Mouse (Mus musculus) midbrain, embryonic 10.5 days (tissue): Measurements from ENCODE around the gene Snw1. TPM values are rescaled to one million over a fixed set of nuclear protein-coding genes. Genes with fewer than 3 reads are reported as not detected.
"Not testable (repeated sequence)": the region's sequence is repeated elsewhere in the genome, so short reads cannot be mapped to it uniquely, and the experiment has no call there.

Source experiments
- DNase-seq: peaks from one replicate; pipeline ENCODE4 v3.0.0-alpha.2; 2017; ENCODE audit warnings: low spot score
- H3K27ac ChIP-seq: fragments of 300-500 bp; sonication (generic); replicated peaks from 2 replicates; pipeline ENCODE4 v1.5.1; 2016; ENCODE audit warnings: mild to moderate bottlenecking
- H3K27me3 ChIP-seq: fragments of 300-500 bp; sonication (generic); 2 replicates; pipeline ENCODE4 v1.6.1; 2016; ENCODE audit warnings: low read depth, mild to moderate bottlenecking; ENCODE audit not compliant: poor library complexity, severe bottlenecking
- H3K36me3 ChIP-seq: fragments of 300-500 bp; sonication (generic); 2 replicates; pipeline ENCODE4 v1.6.1; 2016; ENCODE audit warnings: mild to moderate bottlenecking, moderate library complexity
- H3K4me1 ChIP-seq: fragments of 300-500 bp; sonication (generic); 2 replicates; pipeline ENCODE4 v1.6.1; 2016
- H3K4me3 ChIP-seq: fragments of 300-500 bp; sonication (generic); 2 replicates; pipeline ENCODE4 v1.5.1; 2016; ENCODE audit warnings: mild to moderate bottlenecking, moderate library complexity
- H3K9me3 ChIP-seq: fragments of 300-500 bp; sonication (generic); replicated peaks from 2 replicates; pipeline ENCODE4 v1.6.1; 2016; ENCODE audit warnings: mild to moderate bottlenecking
- WGBS: fragments of 180-500 bp; shearing (Covaris S2); methylation state at CpG from one replicate; pipeline ENCODE4 v1.1.7; 2016; 5-methylcytosine and 5-hydroxymethylcytosine counted together
- polyA plus RNA-seq: library from polyadenylated mRNA; unstranded; fragments of >200 nt; fragmentation: Nextera tagmentation; extraction: Ambion mirVana; gene quantifications from 2 replicates; pipeline ENCODE4 v1.2.1, GENCODE M21; 2016

Gene Snw1
- 159 and 161 TPM in 2 replicates for polyA plus RNA-seq

- H3K9me3 ChIP-seq = no peaks in the 10 kb centered on the region
- H3K27ac ChIP-seq = peak within 1 kb of the TSS; percentile 90
- DNase-seq = peak; percentile 92
- peak within 1 kb of the TSS; percentile 71 for H3K4me3 ChIP-seq
- no peaks in the 10 kb centered on the region for H3K27me3 ChIP-seq
- peaks cover 18% of the 10 kb centered on the region for H3K36me3 ChIP-seq
- H3K4me1 ChIP-seq = peaks cover 16% of the 10 kb centered on the region
- 3% methylated on average over 45 of the region's 45 CpGs for WGBS
These were observed at the start of gene Snw1 for GRCm38 (mm10) chr12:87471964-87472786. Gene Snw1 (minus strand): TSS chr12:87472274.

GRCm38 (mm10) chr12:87519616-87520015 lies 47.5 kb upstream of the Snw1 start:
- 70% methylated on average over 3 of the region's 3 CpGs for WGBS

DNA sequence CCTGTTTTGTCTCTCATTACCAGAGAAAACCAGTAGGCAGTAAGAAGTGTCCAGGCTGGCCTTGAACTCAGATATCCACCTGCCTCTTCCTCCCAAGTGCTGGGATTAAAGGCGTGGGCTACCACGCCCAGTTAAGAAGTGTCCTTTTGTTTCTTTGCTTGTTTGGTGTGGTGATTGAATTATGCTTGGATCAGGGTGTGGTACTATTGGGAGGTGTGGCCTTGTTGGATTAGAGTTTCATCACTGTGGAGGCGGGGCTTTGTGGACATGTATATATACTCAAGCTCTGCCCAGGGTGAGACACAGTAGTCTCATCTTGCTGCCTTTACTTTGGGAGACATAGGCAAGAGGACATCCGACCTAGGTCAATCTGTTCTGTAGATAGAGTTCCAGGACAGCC lies 41.9 kb upstream of the Snw1 start, which contains the start of gene Gm8300:
Gene Gm8300, plus strand, starts transcription at position 301 of the 400 bp plus-strand sequence.
- not testable (repeated sequence) for H3K27me3 ChIP-seq, H3K4me3 ChIP-seq, DNase-seq, H3K27ac ChIP-seq, H3K9me3 ChIP-seq, H3K36me3 ChIP-seq, H3K4me1 ChIP-seq
- 84% methylated on average over 4 of the region's 4 CpGs for WGBS

More at GRCm38 (mm10) chr12:87519616-87520015, 47.5 kb upstream of the Snw1 start:
- not testable (repeated sequence) for H3K4me3 ChIP-seq, H3K4me1 ChIP-seq, H3K9me3 ChIP-seq, H3K27ac ChIP-seq, H3K27me3 ChIP-seq, DNase-seq, H3K36me3 ChIP-seq

DNA sequence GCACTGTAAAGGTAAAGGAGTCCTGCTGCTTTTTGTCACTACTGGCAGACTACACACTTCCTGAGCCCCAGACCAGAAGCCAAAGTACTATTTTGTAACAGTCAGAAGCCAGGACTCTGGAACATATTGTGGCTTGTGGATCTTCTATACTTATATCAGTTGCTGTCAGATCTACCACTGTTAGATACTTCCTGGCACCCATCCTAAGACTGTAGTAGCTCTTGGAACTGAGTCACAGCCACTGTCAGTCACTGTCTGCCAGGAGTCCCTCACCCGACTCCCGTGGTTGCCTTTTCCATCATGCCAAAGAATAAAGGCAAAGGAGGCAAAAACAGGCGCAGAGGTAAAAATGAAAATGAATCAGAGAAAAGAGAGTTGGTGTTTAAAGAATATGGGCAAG lies 22.3 kb upstream of the Snw1 start, which contains the start of gene Gm5788:
Gene Gm5788, plus strand, starts transcription at position 301 of the 400 bp plus-strand sequence.
- not testable (repeated sequence) for H3K9me3 ChIP-seq, H3K4me1 ChIP-seq, H3K27me3 ChIP-seq, H3K36me3 ChIP-seq, DNase-seq, H3K27ac ChIP-seq, H3K4me3 ChIP-seq
- WGBS = 89% methylated on average over 3 of the region's 3 CpGs

GRCm38 (mm10) chr12:87488683-87489082 lies 16.6 kb upstream of the Snw1 start:
- not testable (repeated sequence) for H3K9me3 ChIP-seq, H3K4me3 ChIP-seq
- WGBS = 73% methylated on average over 2 of the region's 2 CpGs

GRCm38 (mm10) chr12:87482482-87482881 lies 10.4 kb upstream of the Snw1 start:
- H3K27me3 ChIP-seq, H3K27ac ChIP-seq, H3K9me3 ChIP-seq, H3K4me3 ChIP-seq, H3K36me3 ChIP-seq, DNase-seq, H3K4me1 ChIP-seq: not testable (repeated sequence)
- 86% methylated on average over 5 of the region's 5 CpGs for WGBS

More at GRCm38 (mm10) chr12:87488683-87489082, 16.6 kb upstream of the Snw1 start:
- H3K27me3 ChIP-seq, H3K27ac ChIP-seq, H3K4me1 ChIP-seq, H3K36me3 ChIP-seq, DNase-seq: not testable (repeated sequence)

DNA sequence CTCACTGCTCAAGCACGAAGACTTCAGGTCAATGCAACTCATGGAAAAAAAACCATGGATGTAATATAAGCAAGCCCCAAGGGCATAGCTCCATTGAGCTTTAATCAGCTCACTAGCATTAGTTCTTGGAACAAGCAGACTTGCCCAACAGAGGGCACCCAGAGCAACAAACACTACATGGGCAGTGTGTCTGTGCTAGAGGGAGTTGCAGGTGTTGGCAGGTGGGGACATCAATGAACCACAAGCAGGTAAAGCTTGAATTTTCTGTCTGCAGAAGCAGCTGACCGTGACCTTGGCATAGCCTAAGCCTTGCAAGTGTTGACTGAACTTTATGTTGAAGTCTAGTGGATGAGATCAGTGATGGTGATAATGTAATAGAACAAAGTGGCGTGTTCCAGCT lies 2.7 kb upstream of the Snw1 start:
- Histone ChIP-seq H3K27me3 (no peaks in the 10 kb centered on the region), H3K36me3 (no peaks in the 10 kb centered on the region), H3K27ac (no peak overlapping the region), H3K9me3 (no peaks in the 10 kb centered on the region), H3K4me1 (peaks cover 16% of the 10 kb centered on the region), H3K4me3 (no peak overlapping the region)
- DNase-seq = no peak
- 80% methylated on average over 3 of the region's 3 CpGs for WGBS

DNA sequence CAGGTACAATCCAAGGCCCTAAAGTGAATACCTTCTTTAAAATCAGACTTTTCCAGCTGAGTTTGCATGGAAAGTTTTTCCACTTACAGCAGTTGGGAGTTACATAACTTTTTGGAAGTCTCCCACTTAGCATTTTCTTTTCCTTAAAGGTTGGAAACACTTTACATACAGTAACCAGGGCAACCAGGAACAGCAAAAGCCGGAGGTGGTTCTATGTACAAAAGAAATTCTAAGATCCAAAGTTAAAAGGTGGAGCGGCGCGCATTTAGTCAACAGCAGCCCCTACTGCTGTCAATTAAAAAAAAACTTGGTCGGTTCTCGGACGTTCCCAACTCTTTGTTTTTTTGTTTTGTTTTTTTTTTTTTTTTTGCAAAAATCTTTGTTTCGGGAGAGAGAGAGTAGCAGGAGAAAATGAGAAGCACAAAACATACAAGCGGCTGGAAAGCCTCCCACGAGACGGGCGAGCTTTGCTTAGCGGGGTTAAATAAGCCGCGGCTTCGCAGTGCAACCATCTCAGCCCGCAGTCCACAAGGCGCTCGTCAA lies 582 bp downstream of the Snw1 start:
- H3K36me3 ChIP-seq = peaks cover 25% of the 10 kb centered on the region
- no peaks in the 10 kb centered on the region for H3K9me3 ChIP-seq
- H3K27ac ChIP-seq = peak overlapping the region; percentile 90
- H3K27me3 ChIP-seq = no peaks in the 10 kb centered on the region
- under 1% methylated on average over 19 of the region's 19 CpGs for WGBS
- no peak for DNase-seq
- peak overlapping the region; percentile 71 for H3K4me3 ChIP-seq
- peaks cover 16% of the 10 kb centered on the region for H3K4me1 ChIP-seq

- Histone ChIP-seq H3K27ac (no peak overlapping the region), H3K4me1 (peaks cover 16% of the 10 kb centered on the region)
- no peak for DNase-seq
These were observed 1.6 kb downstream of the Snw1 start for GRCm38 (mm10) chr12:87470263-87471136.

DNA sequence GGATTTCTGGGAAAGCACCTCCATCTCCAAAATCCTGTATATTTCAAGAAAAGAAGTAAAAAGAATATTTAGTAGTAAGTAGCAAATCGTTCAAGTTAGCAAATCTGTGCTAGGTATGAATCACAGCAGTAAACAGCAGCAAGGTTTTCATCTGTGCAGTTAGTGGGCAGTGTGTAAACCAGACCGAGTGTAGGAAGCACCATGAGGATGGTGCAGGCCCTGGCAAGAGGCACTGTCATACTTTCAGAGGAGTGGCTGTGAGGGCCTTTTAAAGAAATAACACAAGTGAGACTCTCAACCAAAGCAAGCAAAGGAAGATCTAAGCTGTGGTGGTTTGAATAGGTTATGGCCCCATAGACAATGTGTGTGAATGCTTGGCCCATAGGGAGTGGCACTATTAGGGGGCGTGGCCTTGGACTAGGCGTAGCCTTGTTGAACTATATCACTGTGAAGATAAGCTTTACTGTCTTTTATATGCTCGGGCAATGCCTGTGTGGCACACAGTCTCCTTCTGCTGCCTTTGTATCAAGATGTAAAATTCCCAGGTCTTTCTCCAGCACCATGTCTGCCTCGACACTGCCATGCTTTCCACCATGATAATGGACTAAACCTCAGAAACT lies 7.3 kb downstream of the Snw1 start:
- H3K27ac ChIP-seq = no peak overlapping the region
- H3K4me1 ChIP-seq = no peaks in the 10 kb centered on the region
- no peak for DNase-seq
- no peak overlapping the region for H3K4me3 ChIP-seq
- H3K9me3 ChIP-seq = no peaks in the 10 kb centered on the region
- H3K27me3 ChIP-seq = no peaks in the 10 kb centered on the region
- peaks cover 88% of the 10 kb centered on the region for H3K36me3 ChIP-seq
- WGBS = 91% methylated on average over 6 of the region's 6 CpGs

More at GRCm38 (mm10) chr12:87470263-87471136, 1.6 kb downstream of the Snw1 start:
- Histone ChIP-seq H3K4me3 (peak overlapping the region; percentile 71), H3K27me3 (no peaks in the 10 kb centered on the region), H3K36me3 (peaks cover 32% of the 10 kb centered on the region), H3K9me3 (no peaks in the 10 kb centered on the region)
- 84% methylated on average over 7 of the region's 7 CpGs for WGBS

GRCm38 (mm10) chr12:87449456-87449855 lies 22.6 kb downstream of the Snw1 start:
- peaks cover 87% of the 10 kb centered on the region for H3K36me3 ChIP-seq
- DNase-seq = no peak
- peaks cover 8% of the 10 kb centered on the region for H3K4me1 ChIP-seq
- H3K27me3 ChIP-seq = no peaks in the 10 kb centered on the region
- no peaks in the 10 kb centered on the region for H3K9me3 ChIP-seq
- no peak overlapping the region for H3K4me3 ChIP-seq
- 93% methylated on average over 9 of the region's 9 CpGs for WGBS
- H3K27ac ChIP-seq = no peak overlapping the region

GRCm38 (mm10) chr12:87444211-87444610 lies 27.9 kb downstream of the Snw1 start:
- Histone ChIP-seq H3K27ac (no peak overlapping the region; the same call in 1 of the 2 replicates), H3K27me3 (no peaks in the 10 kb centered on the region), H3K9me3 (no peaks in the 10 kb centered on the region), H3K36me3 (peaks cover 59% of the 10 kb centered on the region), H3K4me1 (peaks cover 23% of the 10 kb centered on the region), H3K4me3 (peak overlapping the region; percentile 98)
- WGBS = 5% methylated on average over 16 of the region's 16 CpGs
- peak; percentile 23 for DNase-seq
